Mouse (Mus musculus) testis, adult 2 months (tissue): ENCODE measurements at regions not wholly inside any gene's neighbourhood (a gene's known extent, or its start where the extent isn't known, plus 50 kb on each side); places are given as distances from the start of the nearest gene placed in this dataset.

Experiments
- CTCF ChIP-seq: fragments of 200-500 bp; IDR thresholded peaks from 2 replicates; pipeline ENCODE4 v1.5.1; 2012; ENCODE audit warnings: low read depth, mild to moderate bottlenecking, inconsistent platforms, low read length, moderate library complexity; ENCODE audit not compliant: control insufficient read depth, insufficient read depth, insufficient replicate concordance
- POLR2A ChIP-seq: fragments of 200-500 bp; IDR thresholded peaks from 2 replicates; pipeline ENCODE4 v1.6.1; 2012; ENCODE audit warnings: low read depth, mild to moderate bottlenecking, inconsistent platforms, low read length, moderate library complexity; ENCODE audit not compliant: control insufficient read depth

DNA sequence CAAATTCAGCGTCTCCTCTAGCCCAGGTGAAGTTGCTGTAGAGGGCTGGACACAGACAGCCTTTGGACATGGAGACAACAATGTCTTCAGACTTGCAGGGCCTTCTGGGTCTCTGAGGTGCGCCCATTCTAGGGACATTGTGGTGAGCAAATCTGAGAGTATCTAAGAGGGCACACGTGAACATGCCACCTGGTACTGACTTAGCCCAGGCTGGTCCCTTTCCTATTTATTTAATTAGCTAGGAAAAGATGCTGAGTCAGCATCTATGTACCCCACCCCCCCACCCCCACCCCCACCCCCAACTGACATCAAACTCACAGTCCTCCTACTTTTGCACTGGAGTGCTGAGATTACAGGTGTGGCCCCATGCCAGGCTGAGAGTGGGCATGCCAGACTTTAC, 81.7 kb upstream of the Pcbd1 start:
- no peak for TF ChIP-seq CTCF
- no peak for TF ChIP-seq POLR2A
